Mouse (Mus musculus): ENCODE measurements around the gene Abhd2.

Gene Abhd2

DNA sequence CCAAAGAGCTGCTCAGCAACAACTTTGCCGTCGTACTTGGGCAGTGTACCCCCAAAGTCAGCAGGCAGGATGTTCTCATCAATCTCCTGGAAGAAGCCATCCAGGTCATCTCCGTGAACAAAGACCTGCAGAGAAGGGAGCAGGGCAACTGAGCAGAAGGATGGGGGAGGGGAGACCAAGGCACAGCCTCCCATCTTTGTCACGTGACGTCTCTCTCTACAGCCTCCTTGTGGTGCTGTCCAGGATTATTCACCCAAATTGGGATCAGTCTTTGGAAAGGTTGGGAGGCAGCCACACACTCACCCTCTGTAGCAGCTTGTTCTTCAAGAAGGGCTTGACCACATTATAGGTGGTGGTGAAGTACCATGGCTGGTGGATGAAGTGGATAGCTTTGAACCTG lies 102.6 kb downstream of the Abhd2 start:
- DNase-seq (ENCODE audit: low spot score in 2 of 2) = no peak

DNA sequence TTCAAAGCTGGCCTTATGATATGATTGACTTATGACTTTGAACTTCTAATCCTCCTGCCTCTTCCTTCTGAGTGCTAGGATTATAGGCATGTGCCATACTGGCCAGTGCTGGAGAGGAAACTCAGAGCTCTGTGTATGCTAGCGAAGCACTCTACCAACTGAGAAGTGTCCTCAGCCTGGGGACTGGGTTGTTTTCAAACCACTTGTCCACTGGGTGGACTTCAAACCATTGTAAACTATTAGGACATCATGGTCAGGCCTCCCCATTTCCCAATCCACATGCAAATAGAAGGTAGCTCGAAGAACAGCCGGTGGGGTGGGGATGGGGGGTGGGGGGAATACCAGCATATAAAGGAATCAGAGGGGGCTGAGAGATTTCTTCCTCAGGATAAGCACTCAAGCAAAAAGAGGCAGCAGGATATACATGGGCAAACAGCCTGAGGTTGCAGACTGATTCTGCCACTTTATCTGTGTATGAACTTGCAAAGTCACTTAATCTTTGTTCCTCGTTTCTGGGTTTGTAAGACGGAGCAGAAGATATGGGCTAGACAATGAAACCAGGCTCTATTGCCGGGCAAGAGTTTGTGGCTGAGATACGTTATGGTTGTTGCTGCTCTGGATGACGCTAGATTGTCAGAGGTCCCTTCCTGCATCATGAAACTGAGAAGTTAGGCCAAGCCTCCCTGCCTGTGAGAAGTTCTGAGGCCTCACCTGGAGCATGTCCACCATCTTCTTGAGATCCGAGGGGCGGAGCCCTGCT lies 103.7 kb downstream of the Abhd2 start:
- DNase-seq (ENCODE audit: low spot score in 2 of 2) = no peak

DNA sequence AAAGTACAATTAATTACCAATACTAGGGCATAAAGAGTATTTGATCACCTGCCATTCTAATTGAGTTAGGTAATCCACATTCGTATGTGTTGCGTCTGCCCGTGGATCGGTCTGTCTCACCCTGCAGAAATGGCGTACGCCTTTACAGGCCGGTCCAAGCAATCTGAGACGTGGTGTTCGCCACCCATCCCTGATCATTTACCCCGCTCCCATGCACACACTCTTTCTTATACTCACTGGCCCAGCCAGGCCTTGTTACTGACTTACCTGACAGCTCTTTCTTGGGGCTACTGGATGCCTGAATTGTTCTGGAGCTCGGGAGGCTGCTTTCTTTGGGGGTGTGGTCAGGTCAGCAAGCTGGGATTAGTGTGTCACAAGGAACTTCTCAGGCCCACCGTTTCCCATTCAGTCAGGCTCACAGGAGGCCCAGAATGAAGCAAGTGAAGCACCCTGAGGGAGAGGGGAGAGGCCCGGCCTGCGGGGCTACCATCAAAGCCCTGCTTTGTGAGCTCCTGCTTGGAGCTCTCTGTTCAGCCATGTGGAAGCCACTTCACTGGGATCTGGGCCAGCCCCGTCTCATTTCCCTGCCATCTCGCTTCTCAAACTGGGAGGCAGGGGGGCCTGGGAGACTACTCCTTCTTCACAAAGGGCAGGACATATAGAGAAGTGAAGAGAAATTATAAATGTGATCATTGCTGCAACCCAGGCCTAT lies 113.6 kb downstream of the Abhd2 start, which contains the start of gene Rlbp1:
Gene Rlbp1, minus strand, starts transcription at position 627 of the 712 bp plus-strand sequence.
- DNase-seq (ENCODE audit: low spot score in 2 of 2) = no peak

DNA sequence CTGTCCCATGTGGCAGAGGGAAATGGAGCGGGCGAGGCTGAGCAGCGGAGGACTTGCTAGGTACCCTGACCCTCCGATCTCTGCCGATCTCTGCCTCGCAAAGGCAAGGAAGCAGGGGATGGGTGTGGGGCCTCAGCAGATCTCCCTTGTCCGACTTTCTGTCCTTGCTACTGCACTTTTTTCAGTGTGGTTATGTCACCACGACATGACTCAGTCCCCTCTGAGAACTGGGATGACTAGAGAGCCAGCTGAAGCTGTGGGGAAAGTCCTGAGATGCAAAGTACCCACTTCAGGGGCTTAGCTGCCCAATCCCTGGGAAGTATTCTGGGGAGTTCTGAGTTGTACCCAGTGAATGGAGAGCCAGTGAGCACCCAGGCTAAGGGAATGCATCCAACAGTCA lies 114.1 kb downstream of the Abhd2 start:
- DNase-seq (ENCODE audit: low spot score in 2 of 2) = no peak

DNA sequence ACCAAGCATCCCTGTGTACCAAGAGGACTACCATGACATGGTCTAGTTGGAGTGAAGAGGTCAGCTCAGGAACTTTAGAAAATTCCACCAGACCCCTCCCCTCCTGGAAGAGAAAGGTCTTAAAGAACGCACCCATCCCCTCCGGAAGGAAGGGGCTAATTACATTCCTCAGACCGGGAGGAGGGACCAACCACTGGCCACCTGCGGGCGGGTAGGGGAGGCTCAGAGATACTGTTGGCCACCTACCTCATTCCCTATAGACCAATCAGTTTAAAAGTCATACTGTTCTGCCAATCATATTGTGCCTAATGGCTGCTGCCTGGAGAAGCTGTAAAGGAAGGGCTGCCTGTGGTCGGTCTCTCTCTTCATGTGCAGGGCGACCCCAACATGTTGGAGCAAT lies 115.0 kb downstream of the Abhd2 start:
- no peak for DNase-seq (ENCODE audit: low spot score in 2 of 2)

DNA sequence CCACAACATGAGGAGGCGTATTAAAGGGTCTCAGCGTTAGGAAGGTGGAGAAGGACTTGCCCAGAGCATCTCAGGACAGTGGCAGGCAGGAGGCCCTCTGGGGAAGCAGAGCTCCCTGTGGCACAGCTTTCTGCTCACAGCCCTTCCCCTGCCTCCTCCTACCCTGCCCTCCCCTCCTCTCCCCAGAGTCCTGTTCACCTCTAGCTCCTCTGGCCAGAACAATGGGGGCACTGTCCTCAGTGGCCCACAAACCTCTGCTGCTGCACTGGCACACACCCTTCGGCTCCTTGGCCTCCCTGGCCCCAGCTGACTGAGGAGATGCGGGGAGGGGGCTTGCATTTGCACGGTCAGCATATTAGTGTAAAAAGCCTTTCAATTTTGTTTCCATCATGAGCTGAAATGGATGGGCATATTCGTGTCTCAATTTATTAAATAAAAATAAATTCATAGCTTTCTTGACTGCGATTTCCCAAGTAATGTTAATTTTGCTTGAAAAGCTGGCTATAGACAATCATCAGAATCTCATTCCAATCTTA lies 115.7 kb downstream of the Abhd2 start:
- no peak for DNase-seq (ENCODE audit: low spot score in 2 of 2)

DNA sequence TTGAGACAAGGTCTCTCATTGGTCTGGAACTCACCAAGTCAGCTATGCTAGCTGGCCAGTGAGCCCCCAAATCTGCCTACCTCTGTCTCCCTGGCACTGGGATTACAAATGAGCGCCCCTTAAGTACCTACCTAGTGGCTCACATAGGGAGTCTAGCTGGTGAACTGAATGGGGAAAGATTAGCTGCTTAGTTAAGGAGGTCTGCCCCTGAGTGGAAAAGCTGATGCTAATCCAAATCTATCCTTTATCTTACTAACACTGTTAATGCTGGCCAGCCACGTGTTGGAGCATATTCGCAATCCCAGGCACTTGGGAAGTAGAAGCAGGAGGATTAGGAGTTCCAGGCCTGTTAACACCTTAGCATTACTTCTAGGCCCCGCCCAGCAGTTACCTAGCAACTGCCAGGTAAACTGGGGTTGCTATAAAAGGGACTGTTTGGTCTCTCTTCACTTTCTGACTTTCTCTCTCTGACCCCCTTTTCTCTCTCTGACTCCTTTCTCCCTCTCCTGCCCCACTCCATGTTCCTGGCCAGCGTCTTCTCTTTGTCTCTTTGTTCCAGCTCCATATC lies 117.2 kb downstream of the Abhd2 start:
- DNase-seq (ENCODE audit: low spot score in 2 of 2) = no peak

DNA sequence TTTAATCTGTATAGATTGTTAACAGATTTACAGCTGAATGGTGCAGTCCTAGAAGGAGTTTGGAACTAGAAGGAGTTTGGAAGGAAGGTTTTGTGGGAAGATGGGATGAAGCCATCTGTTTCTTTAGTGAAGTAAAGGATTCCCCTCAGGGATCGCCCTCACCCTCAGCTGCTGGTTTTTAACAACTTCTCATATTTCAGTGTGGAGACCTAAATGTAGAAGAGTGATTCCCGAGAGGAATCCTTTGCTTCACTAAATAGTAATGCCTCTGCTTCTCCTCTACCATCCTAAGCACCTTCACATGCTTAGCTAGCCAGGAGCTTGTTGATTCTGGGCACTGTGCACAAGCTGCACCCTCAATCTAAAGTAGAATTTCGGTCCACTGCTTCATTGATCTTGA lies 118.5 kb downstream of the Abhd2 start:
- DNase-seq (ENCODE audit: low spot score in 2 of 2) = no peak

DNA sequence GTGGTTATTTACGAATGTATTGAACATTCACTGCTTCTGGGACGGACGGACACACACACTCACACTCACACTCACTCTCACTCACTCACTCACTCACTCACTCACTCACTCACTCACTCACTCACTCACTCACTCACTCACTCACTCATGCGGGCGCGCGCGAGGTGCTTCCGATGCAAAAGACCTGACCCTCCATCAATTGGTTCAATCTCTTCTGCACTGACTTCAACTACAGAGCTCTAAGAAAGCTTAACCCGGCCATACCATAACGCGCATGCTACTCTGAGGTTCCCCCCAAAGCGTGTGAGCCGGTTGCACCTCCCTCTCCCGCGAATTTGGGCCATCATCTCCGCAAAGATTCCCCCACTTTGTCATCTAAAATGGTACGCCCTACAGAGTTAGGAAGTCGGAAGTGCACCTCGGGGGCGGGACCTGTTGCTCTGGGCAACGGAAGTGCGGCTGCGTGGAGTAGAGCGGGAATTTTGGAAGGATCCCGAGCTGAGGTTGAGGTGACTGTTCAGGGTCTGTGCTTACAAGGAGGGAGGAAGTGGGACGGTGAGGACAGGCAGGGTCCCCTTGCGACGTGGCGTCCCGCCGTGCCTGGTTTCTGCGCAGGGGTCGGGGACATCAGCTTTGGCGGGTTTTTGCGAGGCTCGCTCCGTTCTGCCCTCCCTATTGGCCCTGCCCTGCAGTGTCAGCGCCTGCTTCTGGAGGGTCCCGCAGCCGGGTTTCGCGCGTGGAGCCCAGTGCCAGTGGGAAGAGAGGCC lies 119.1 kb downstream of the Abhd2 start, which contains the start of gene Fanci:
Gene Fanci, plus strand, starts transcription at position 47 of the 767 bp plus-strand sequence.
- DNase-seq (ENCODE audit: low spot score in 2 of 2) = peak; percentile 90 to 92

DNA sequence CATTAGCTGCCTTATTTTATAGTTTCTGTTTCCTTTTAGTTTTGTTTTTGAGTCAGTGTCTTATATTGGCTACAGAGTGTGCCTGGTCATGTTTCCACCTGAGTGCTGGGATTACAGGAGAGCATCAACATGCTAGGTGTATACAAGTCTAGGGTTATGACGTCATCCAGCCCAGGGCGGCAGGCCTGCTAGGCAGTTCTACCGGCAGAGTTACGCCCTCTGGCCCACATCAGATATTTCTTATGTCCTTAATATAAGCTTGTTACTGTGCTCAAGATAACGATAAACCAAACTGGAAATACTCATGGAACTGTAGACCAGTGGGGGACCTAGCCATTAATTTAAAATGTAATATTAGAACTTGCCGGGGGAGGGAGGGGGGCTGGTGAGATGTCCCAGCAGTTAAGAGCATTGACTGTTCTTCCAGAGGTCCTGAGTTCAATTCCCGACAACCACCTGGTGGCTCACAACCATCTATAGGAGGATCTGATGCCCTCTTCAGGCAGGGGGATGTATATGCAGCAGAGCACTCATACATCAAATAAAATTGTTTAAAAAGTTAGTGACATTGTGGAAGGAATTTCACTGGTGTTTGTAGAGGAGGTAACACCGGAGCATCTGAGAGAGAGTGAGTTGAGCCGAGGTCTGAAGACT lies 120.0 kb downstream of the Abhd2 start:
- DNase-seq (ENCODE audit: low spot score in 2 of 2) = peak; percentile 48 to 53

DNA sequence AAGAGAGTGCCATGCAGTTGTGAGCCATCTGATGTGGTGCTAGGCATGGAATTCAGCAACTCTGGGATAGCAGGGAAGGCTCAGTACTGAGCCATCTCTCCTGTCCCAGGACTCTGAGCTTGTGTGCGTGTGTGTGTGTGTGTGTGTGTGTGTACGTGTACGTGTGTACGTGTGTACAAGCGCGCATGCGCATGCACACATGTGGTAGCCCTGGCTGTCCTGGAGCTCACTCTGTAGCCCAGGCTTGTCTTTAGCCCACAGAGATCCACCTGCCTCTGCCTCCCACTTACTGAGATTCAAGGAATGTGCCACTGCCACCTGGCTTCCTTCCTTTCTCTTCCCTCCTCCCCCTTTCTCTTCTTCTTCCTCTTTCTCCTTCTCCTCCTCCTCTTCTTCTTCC lies 120.9 kb downstream of the Abhd2 start:
- DNase-seq (ENCODE audit: low spot score in 2 of 2) = no peak

DNA sequence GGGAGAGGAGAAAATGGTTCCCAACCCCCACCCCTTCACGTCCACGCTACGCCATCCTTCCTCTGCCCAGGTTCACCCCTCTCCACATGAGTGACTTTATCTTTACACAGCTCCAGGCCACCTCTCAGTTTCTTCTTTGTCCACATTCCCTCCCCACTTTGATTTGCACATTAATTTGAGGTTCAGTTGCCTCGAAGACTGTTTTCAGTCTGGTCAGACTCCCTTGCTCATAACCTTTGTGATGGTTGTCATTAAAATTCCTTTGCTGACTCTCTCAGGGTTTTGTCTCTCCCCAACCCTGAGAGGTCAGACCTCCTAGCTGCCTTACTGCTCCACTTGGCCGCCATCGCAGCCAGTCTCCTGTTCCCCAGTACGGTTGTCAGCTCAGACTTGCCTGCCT lies 121.7 kb downstream of the Abhd2 start:
- DNase-seq (ENCODE audit: low spot score in 2 of 2) = no peak

DNA sequence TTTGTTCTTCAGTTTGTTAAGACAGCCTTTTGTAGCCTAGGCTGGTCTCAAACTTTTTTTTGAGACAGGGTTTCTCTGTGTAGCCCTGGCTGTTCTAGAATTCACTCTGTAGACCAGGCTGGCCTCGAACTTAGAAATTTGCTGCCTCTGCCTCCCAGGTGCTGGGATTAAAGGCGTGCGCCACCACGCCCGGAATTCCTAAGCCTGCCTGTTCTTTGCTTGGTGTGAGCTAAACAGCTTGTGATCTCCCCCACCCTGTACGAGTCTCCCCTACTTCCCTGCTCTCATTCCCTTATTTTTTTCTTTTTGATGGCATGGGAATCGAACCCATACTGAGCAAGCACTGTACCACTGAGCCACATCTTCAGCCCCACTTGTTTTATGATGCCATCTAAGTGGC lies 122.2 kb downstream of the Abhd2 start:
- DNase-seq (ENCODE audit: low spot score in 2 of 2) = no peak

DNA sequence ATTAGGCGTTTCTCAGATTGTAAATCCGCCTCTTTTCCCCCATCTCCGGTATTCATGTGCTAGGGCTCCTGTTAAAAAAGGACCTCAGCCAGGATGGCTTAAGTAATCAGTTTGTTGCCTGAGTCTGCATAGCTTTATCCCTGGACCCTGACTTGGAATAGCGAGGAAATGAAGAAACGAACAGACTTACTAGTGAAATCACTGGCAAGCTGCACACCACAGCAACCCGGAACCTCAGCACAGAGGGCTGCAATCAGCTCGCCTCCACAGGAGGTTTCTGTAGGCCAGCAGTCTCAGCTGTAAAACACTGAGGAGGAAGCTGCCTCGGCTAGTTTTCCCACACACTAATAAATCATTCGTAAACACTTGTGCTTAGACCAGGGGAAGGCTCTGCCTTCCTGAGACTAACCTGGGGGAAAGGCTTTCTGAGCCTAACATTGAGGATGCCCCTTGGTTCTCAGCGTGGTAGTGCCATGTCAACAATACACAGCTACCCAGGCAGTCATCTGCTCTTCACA lies 124.5 kb downstream of the Abhd2 start:
- DNase-seq (ENCODE audit: low spot score in 2 of 2) = no peak

DNA sequence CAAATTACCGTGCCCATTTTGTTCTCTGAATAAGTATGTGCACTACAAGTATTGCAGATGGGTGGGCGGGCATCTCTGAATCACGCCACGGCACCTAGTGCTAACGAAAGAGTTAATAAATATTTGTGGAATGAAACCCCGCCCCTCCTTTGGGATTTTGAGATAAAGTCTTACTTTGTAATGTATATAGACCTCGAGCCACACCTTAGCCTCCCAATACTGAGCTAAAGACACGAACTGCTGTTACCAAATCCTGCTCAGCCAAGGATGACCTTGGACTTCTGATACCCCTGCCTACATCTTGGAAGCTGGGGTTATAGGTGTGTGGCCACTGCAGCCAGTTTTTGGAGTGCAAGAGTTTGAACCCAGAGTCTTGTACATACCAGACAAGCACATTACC lies 125.4 kb downstream of the Abhd2 start:
- no peak for DNase-seq (ENCODE audit: low spot score in 2 of 2)

DNA sequence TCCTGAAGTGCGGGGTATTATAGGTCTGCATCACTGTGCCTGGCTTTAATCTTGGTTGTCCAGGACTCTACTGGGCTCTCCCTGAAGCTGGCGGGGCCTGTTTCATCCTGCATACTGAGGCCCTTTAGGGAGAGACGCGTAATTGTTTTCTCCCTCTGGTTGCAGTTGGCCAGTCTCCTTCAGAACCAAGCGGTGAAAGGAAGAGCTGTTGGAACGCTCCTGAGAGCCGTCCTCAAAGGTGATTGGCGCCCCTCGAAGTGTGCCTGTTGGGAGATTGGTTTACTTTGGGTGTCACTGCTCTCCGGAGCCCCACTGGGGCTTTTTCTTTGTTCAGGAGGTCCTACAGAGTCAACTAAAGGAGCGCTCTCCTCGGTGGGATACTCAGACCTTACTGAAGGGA lies 126.0 kb downstream of the Abhd2 start:
- DNase-seq (ENCODE audit: low spot score in 2 of 2) = no peak

DNA sequence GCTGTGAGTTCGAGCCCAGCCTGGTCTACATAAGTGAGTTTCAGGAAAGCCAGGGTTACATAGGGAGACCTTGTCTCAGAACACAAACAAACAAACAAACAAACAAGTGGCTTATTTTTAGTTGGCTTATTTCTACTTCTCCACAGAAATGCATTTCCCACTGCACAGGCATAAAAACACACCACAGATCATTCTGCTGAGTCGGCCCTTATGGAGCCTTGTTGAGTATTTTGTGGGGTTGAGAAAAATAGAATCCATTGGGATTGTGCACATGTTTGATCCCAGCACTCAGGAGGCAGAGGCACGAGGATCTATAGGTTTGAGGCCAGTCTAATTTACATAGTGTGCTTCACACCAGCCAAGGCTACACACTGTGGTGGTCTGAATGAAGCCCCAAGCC lies 127.3 kb downstream of the Abhd2 start:
- DNase-seq (ENCODE audit: low spot score in 2 of 2) = no peak

DNA sequence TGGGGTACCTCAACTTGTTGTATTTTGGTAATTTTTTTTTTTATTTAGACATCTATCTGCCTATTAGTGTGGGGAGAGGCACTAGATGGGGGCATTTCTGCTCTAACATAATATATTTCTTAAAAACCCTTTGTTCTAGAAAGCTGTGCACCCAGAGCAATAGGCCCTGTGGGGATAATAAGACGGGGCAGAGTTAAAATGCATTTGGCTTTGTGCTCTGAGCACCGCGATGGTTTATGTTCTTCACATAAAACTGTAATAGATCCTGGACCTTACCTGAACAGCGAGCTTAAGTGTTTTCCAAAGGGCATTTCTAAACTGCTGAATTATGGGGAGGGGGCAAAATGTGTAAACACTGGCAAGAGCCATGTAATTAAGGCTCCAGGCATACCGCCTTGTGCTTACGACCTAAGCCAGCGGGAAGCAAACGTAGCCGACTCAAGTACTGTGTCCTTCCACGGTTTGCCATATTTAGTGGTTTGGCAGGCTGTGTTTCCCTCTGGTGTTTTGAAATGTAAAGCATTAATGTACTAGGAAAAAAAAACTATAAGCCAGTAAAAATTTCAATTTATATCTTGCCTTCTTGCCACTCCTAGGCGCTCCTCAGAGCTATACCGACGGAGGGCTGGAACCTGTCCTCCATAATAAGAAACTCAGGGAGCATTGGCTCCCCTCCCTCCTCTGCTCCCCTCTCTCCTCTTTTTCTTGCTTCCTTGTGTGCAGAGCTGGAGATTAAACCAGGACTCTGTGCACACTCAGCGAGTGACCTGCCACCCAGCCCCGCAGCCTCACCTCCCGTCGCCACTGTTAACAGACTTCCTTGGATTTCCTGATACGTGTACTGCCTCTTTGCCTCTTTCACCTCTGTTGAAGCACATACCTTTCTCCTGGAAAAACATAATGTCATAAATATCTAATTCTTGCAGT lies 141.7 kb downstream of the Abhd2 start:
- DNase-seq (ENCODE audit: low spot score in 2 of 2) = no peak

Measured in natural killer cell, adult 2 months (primary cell).